Mouse (Mus musculus): ENCODE data around the gene B4galnt2. TPM values are rescaled to one million over a fixed set of nuclear protein-coding genes. Genes with fewer than 3 reads are reported as not detected.

B4galnt2 gene
- total and polyA plus RNA-seq, 3 experiments, result 0.34 to 1.9 (median 0.42) TPM

GRCm38 (mm10) chr11:95833631-95834142, 81.0 kb downstream of the B4galnt2 start (continued):
- TF ChIP-seq KAT2A (IDR thresholded peaks at IDR 0.05; ENCODE audit: insufficient replicate concordance, low read length) (no peak), RAD21 (IDR thresholded peaks at IDR 0.05; ENCODE audit: low read depth, low read length) (no peak; the same call in none of the 2 replicates)

DNA sequence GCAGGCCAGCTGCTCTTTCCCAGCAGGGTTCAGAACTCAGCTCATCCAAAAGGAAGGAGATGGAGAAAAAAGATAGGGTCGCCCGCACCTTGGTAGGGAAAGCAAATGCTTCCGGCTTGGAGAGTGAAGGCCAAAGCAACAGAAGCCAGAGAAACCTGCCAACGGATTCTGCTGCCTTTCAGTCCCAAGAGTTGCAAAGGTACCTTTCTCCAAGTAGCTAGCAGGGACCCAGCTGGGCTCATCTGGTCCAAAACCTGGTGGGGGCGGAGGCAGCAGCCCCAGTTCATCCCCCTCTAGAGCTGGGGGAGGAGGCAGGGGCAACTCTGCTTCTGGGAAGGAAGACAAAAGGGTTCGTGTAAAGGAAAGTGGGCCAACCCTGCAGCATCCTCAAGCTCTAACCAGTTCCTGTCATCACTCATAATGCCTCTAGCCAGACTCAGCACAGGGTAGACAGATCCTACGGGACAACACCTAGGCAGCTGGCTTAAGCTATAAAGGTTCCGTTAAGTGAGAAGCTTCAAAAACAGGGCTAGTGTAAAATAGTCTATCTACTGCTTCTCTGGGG, 81.6 kb downstream of the B4galnt2 start:
- dilution Hi-C loops (cut with MboI; ENCODE audit: extremely low pct_ligation_motif_present, extremely low pct_unique_long_range_greater_than_20kb, low sequenced_read_pairs), result no loop called here
- Histone ChIP-seq H3K79me2 (replicated peaks; ENCODE audit: control insufficient read depth, extremely low read depth, insufficient read depth, poor library complexity, severe bottlenecking) (peaks cover 14% of the 10 kb centered on the region), H3K9ac (ENCODE audit: insufficient read depth, low read depth) (no peak overlapping the region), H3K4me1 (ENCODE audit: control insufficient read depth in 1 of 2, insufficient read depth in 2 of 2) (peaks cover 41 to 77% of the 10 kb centered on the region in 2 experiments), H3K27me3 (replicated peaks) (no peaks in the 10 kb centered on the region), H3K4me2 (ENCODE audit: insufficient read depth, low read depth, poor library complexity, severe bottlenecking) (peak overlapping the region; percentile 6; the same call in 1 of the 2 replicates), H3K9me3 (replicated peaks; ENCODE audit: low read length) (peaks cover 13% of the 10 kb centered on the region), H3K4me3 (replicated peaks in 1 of 3; ENCODE audit: low read depth in 2 of 3, low read length in 2 of 3, poor library complexity in 1 of 3) (no peak overlapping the region), H3K36me3 (replicated peaks in 1 of 2; ENCODE audit: control insufficient read depth in 1 of 2, insufficient read depth in 1 of 2, low read length in 1 of 2) (peaks cover 50 to 74% of the 10 kb centered on the region in 2 experiments), H3K27ac (ENCODE audit: insufficient read depth, low read depth) (peak overlapping the region; percentile 50)
- DNase-seq (ENCODE audit: extremely low read depth), result no peak
- TF ChIP-seq NRF1 (IDR thresholded peaks at IDR 0.05; ENCODE audit: low read depth, low read length) (0 out of 2 replicates have a peak, but pooled peaks have one; percentile 9), E2F4 (IDR thresholded peaks at IDR 0.05; ENCODE audit: insufficient replicate concordance, low read depth, low read length) (no peak)
- in situ Hi-C loops (cut with MboI; ENCODE audit: low pct_ligation_motif_present, low pct_unique_long_range_greater_than_20kb, low sequenced_read_pairs), result loop anchor here (5.0 kb wide), 1 partner anchor 34 kb away; no protein-coding TSS in a partner anchor

DNA sequence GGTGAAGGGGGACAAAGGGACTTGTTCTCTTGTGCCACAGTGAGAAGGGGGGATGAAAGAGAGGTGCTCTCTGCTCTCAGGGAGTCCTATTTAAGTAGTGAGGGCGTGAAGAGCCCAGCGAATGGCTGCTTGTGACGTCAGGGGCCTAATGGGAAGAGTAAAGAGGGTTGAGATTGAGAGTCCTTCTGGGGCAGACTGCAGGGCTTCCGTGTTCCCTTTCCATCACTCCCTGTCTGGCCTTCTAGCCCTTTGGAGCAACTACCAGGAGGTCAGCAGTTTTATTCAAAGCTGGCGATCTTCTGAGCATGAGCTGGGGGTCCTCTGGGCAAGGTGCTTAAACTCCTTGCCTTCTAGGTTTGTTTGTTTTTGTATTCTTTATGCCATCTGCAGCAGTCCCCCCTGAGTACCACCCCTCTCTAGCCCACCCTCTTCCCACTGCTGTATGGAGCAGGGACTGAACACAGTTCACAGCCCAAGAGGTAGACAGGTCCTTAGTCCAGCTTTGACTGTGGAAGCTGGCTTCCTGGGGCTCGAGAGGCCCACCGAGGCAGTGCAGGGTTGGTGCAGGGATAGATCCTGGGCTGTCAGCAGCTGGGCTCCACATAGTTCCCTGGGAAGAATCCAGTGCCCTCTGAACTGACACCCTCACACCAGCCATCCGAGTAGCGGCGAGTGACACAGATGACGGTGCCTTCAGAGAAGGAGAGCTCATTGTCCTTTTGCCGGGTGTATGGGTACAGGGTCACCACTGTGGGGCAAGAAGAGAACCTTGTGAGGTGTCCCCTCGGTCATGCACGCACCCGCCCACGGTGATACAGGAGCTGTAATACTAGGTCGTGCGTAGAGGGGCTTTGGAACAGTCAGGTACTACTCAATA, 82.3 kb downstream of the B4galnt2 start:
- dilution Hi-C loops (cut with MboI; ENCODE audit: extremely low pct_ligation_motif_present, extremely low pct_unique_long_range_greater_than_20kb, low sequenced_read_pairs), result no loop called here
- H3K79me2 ChIP-seq (replicated peaks; ENCODE audit: control insufficient read depth, extremely low read depth, insufficient read depth, poor library complexity, severe bottlenecking), result peaks cover 9% of the 10 kb centered on the region
- no peak for TF ChIP-seq TCF12 (IDR thresholded peaks at IDR 0.05; ENCODE audit: low read depth, low read length)
- no peak for TF ChIP-seq MYC (IDR thresholded peaks at IDR 0.05; ENCODE audit: low read depth, low read length)
- TF ChIP-seq BHLHE40 (IDR thresholded peaks at IDR 0.05; ENCODE audit: low read depth, low read length), result no peak
- TF ChIP-seq POLR2AphosphoS2 (IDR thresholded peaks at IDR 0.05; ENCODE audit: low read depth, low read length), result no peak
- TF ChIP-seq HCFC1 (IDR thresholded peaks at IDR 0.05; ENCODE audit: low read depth, low read length), result no peak
- no peak for TF ChIP-seq NRF1 (IDR thresholded peaks at IDR 0.05; ENCODE audit: low read depth, low read length)
- no peak for TF ChIP-seq KAT2A (IDR thresholded peaks at IDR 0.05; ENCODE audit: insufficient replicate concordance, low read length)
- TF ChIP-seq ZNF384 (IDR thresholded peaks at IDR 0.05; ENCODE audit: low read depth, low read length), result no peak
- TF ChIP-seq MXI1 (IDR thresholded peaks at IDR 0.05; ENCODE audit: low read depth, low read length), result no peak
- no peak for TF ChIP-seq EP300 (IDR thresholded peaks at IDR 0.05; ENCODE audit: low read length)
- no peak overlapping the region for H3K9ac ChIP-seq (ENCODE audit: insufficient read depth, low read depth)
- peaks cover 13% of the 10 kb centered on the region for H3K9me3 ChIP-seq (replicated peaks; ENCODE audit: low read length)
- DNase-seq (ENCODE audit: extremely low read depth), result no peak
- H3K4me1 ChIP-seq (ENCODE audit: control insufficient read depth in 1 of 2, insufficient read depth in 2 of 2), result peaks cover 35 to 75% of the 10 kb centered on the region in 2 experiments
- H3K27ac ChIP-seq (ENCODE audit: insufficient read depth, low read depth), result no peak overlapping the region
- no peak overlapping the region for H3K4me3 ChIP-seq (replicated peaks in 1 of 3; ENCODE audit: low read depth in 2 of 3, low read length in 2 of 3, poor library complexity in 1 of 3)
- H3K36me3 ChIP-seq (replicated peaks in 1 of 2; ENCODE audit: control insufficient read depth in 1 of 2, insufficient read depth in 1 of 2, low read length in 1 of 2), result peaks cover 50 to 70% of the 10 kb centered on the region in 2 experiments
- no peak overlapping the region for H3K4me2 ChIP-seq (ENCODE audit: insufficient read depth, low read depth, poor library complexity, severe bottlenecking)
- peaks cover under 1% of the 10 kb centered on the region for H3K27me3 ChIP-seq (replicated peaks)
- in situ Hi-C loops (cut with MboI; ENCODE audit: low pct_ligation_motif_present, low pct_unique_long_range_greater_than_20kb, low sequenced_read_pairs), result loop anchor here (5.0 kb wide), 1 partner anchor 35 kb away; no protein-coding TSS in a partner anchor

Measured in CH12.LX (cell line).